Mouse (Mus musculus): ENCODE results near the gene G430095P16Rik.

Gene G430095P16Rik

DNA sequence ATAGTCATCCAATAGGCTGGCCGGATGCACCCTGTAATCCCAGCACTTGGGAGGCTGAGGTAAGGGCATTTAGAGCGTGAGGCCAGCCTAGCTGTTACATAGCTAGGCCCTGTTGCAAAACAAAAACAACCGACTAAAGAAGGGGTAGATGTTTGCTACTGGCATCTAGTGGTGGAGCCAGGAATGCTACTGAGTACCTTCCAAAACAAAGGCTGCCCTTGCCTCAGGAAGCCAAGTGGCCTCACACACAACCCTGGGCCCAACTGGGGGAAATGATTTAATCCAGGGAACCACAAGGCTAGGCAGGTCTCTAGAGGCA is 3.1 kb downstream of the G430095P16Rik start:
- TF ChIP-seq GATA4 (IDR thresholded peaks at IDR 0.05; ENCODE audit: insufficient replicate concordance, low read length) = no peak

DNA sequence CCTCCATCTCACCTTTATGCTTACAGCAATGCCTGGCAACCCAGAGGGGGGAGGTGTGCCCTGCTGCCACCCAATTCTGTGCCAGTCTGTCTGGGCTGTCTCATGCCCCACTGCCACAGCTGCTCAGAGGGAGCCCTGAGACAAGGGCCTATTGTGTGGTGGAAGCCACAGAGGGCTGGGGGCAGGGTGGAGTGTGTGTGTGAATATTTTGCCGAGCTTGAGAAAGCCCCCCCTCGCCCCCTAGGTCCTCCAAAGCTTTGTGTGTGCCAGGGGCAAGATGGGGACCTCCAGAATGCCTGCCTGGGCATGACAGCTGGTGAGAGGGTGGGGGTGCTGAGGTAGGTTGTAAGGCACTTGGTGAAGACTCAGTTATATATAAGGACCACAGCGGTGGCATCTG is 5.7 kb downstream of the G430095P16Rik start:
- no peak for TF ChIP-seq GATA4 (IDR thresholded peaks at IDR 0.05; ENCODE audit: insufficient replicate concordance, low read length)

DNA sequence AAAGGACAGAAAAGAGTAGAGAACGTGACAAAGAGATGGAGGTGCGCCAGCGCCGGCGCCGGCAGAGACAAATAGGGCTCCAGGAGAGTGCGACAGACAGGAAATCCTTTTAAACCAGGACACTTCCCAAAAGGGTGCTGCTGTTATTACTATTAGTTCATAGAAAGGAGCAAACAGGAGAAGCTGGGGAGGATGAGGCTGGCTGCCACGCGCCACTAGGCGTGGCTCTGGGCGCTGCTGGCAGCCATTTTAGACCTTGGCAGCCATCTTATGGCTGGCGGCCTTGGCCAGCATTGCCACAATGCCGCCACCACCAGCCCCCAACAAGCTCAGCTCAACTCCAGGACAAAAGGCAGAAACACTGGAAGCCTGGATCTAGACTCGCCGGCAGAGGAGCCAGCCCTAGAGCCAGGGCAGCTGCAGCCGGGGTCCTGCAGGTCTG is 7.1 kb downstream of the G430095P16Rik start:
- no peak for TF ChIP-seq GATA4 (IDR thresholded peaks at IDR 0.05; ENCODE audit: insufficient replicate concordance, low read length)

DNA sequence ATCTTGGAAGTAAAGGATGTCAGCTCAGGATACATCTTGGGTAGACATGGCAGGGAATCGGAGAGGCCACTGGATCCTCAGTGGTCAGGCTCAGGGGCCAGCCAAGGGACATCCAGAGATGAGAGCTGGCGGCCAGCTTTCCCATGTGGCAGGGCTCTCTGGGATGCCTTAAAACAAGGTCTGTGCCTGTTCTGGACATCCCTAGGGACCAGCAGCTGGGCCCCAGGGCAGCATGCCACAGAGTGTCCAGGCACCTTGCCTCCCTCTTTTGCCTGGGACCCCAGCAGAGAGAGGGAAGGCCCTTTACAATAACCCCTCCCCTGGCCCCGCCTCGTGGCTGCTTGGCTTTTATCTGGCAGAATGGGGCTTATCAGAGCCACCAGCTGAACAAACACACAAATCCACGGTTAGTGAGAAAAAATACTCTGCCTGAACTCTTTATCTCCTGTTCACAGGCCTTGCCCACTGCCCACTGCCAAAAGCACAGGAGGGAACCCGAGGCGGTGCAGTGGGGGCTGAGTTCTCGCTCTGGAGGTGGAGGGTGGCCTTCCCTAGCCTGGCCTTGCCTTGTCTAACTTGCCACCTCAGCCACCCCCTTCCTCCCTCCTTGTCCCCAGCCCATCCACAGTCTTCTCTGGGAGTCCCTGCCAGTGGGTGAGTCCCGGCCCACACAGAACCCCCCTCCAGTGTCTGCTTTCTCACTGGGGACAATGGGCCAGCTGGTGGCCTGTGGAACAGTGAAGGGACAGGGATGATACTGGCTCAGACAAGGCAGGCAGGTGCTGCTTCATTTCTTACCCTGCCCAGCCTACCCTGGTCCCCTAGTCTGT is 7.9 kb downstream of the G430095P16Rik start:
- peak; percentile 61; the same call in 1 of the 2 replicates for TF ChIP-seq GATA4 (IDR thresholded peaks at IDR 0.05; ENCODE audit: insufficient replicate concordance, low read length)

DNA sequence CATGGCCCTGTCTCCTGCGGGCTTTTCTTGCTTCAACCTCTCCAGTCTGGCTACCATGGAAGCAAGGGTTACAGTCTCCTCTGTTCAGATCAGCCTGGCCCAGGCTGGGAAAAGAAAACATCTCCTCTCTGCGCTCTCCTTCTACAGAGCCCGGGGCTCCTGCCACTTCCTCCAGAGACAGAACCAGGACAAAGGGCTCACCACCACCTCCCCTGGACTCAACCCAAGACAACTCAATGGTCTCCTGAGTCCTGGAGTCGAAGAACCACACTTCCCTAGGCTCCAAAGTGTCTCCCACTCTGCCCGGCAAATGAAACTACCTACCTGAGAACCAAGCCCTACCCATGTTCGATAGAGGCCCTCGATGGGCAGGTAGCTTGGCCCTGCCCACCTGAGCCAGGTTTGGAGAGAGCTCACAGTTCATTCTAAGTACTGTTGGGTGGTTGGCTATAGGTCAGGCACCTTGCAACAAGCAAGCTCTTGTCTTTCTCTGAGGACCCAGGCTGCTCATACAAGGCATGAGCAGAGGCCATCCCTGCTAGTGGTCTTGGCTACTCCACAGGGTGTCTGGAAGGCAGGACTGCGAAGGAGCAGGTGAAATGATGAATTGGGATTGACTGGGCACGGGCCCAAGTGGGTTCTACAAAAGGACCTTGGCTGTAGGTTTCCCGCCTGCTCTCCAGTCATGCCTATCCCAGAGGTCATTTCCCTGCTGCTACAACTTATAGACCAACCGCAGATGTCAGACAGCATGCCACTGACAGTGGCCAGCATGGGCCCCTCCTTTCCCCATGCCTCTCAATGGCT is 8.8 kb downstream of the G430095P16Rik start:
- no peak for TF ChIP-seq GATA4 (IDR thresholded peaks at IDR 0.05; ENCODE audit: insufficient replicate concordance, low read length)

DNA sequence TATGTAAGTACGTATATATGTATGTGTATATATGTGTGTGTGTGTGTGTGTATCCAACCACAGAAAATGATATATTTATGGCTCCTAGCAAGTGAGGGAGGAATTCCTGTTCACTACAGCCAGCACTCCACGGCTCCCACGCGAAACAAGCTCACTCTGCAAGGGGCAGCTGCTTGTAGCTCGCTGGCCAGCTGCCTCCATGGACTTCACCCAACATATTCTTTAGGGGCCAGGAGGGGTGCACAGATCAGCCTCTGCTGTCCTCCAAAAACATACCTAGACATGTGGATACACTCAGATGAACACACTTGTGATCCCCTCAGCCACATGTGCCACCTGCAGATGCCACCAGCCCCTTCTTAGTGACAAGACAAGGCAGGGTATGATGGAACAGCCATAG is 9.7 kb downstream of the G430095P16Rik start:
- TF ChIP-seq GATA4 (IDR thresholded peaks at IDR 0.05; ENCODE audit: insufficient replicate concordance, low read length) = no peak

DNA sequence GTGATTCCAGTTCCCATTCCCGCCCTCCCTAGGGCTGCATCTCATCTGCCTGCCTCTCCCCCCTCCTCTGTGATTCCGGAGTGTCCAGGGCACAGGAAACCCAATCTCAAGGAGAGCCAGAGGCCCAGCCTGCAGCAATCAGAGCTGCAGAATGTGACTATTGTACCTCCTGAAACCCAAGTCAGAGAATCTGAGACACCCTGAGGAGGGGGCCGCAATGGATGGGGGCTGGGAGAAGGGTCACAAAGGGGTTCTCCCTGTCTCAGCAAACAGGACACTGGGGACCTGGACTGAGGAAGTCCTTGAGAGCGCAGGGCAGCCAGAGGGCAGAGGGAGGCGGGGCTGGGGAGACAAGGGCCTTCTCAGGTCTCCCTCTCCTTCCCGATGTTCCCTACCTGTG is 10.2 kb downstream of the G430095P16Rik start:
- no peak for TF ChIP-seq GATA4 (IDR thresholded peaks at IDR 0.05; ENCODE audit: insufficient replicate concordance, low read length)

DNA sequence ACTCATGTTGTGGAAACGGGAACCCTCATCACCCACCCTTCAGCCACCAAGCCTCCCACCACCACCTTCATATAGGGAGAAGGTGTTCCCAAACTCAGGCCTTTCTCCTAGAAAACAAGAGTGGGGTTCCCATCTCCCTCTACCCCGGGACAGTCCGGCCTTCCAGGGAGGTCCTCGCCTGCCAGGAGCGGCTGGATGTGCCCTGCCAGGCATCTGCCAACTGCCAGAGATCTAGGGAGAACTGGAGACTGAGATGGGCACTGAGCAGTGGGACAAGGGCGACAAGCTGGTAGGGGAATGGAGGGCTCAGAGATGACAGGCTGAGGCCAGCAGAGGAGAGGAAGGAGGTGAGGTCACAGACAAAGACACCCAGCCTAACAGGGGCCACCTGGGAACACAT is 11.2 kb downstream of the G430095P16Rik start:
- no peak for TF ChIP-seq GATA4 (IDR thresholded peaks at IDR 0.05; ENCODE audit: insufficient replicate concordance, low read length)

DNA sequence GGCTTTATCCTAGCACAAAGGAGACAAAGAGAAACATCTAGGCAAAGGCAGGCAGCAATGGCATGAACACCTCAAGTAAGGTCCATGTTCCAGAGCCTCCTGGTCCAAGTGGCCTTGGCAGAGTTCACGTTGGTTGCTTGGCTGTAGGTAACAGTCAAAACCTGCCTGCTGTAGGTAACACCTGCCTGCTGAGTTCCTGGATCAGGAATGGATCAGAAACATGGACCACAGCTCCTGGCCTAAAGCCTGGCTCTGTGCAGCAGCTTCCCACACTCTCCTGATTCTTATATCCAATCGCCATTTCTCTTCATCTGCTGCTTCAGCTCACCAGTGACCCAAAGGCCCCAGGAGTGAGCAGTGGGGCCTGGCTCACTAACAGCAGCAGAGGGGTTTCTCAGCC is 11.9 kb downstream of the G430095P16Rik start:
- TF ChIP-seq GATA4 (IDR thresholded peaks at IDR 0.05; ENCODE audit: insufficient replicate concordance, low read length) = no peak

DNA sequence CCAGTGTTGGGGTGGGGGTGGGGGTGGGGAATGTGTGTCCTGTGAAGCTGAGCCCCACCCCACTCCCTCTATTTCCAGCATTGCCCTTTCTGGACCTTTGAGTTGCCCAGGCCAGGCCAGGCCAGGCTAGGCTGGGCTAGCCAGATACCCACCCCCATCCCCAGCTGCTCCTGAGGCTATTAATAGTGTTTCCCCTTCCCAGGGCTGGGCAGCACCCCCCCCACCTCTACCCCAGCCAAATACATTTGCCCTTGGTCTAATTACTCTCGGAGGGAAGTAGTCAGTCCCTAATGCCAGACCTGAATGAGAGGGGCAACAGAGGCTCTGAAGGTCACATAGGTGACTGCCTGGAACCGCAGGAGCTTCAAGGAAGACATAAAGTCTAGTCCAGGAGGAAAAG is 12.8 kb downstream of the G430095P16Rik start:
- no peak for TF ChIP-seq GATA4 (IDR thresholded peaks at IDR 0.05; ENCODE audit: insufficient replicate concordance, low read length)

DNA sequence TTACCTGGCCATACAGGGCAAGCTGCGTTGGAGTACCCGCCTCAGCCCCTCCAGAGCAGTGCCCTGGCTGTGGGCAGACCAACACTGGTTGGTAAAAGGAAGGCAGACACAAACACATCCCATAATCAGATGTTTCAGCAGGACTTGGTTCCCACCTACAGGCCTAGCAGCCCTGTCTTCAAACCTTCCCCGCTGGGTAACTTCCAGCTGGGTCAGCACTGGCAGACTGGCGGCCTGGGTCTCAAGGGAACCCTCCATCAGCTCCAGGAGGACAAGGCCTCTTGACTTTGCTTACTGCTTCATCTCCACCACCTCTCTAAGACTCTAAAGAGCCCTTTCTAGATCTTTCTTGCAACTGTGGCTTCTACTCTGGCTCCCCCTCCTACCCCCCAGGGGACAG is 13.7 kb downstream of the G430095P16Rik start:
- TF ChIP-seq GATA4 (IDR thresholded peaks at IDR 0.05; ENCODE audit: insufficient replicate concordance, low read length) = no peak

DNA sequence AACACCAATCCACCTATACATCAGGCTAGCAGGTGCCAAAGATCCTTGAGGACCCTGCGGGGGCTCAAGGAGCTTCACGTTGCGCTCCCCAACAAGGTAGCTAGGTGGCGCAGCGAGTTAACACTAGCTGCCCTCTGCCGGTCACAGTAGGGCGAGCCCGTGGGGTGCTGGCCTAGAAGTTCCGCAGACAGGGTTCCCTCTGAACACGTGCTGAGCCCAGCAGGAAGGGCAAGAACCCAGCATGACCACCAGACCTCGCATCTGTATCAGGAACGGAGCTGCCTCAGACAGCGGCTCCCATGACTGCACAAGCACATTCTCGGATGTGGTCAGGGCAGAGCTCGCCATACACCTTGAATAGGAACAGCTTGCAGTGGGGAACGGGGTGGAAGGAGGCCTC is 14.8 kb downstream of the G430095P16Rik start:
- no peak for TF ChIP-seq GATA4 (IDR thresholded peaks at IDR 0.05; ENCODE audit: insufficient replicate concordance, low read length)

DNA sequence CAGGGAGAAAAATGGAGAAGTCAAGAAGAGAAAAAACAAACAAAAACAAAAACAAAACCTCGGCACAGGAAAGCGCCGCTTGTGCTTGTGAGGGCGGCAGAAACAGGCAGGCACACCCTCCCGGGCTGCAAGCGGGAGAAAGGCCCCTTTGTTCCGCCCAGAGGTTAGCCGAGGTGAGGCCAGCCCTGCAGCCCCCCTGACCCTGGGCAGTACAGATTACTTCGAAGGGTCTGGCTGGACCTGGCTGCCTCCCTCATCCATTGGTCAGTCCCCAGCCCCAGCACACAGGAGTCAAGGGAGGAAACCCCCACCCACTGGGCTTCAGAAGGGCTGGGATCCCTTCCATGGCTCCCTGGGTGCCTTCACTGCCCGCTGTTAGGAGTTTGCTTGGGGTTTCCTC is 15.5 kb downstream of the G430095P16Rik start:
- no peak for TF ChIP-seq GATA4 (IDR thresholded peaks at IDR 0.05; ENCODE audit: insufficient replicate concordance, low read length)

DNA sequence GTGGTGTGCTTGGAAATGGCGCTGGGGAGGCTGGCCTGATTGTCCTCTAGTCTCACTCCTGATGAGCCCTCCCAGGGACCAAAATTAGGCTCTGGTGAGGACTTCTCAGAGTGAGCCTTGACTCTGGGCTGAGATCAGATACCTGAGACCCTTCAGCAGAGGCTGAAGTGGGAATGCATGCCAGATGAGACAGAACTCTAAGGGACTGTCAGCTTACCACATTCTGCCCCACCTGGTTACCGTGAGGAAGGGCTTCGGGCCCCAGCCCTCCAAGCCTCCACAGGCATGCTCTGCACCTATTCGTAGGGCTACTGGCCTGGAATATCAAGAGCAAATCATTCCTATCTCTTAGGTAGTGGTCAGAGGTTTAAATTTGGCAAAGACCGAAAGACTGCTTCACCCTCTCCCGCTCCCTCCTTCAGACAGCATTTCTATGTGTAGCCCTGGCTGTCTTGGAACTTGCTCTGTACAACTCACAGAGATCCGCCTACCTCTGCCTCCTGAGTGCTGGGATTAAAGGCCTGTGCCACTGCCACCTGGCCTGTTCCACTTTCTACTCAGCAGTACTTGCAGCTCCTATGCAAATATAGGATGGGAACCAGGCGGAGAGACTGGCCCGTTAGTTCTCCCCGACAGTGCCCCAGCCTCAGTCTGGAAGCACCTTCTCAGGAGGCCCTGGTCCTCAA is 16.1 kb downstream of the G430095P16Rik start:
- no peak for TF ChIP-seq GATA4 (IDR thresholded peaks at IDR 0.05; ENCODE audit: insufficient replicate concordance, low read length)

DNA sequence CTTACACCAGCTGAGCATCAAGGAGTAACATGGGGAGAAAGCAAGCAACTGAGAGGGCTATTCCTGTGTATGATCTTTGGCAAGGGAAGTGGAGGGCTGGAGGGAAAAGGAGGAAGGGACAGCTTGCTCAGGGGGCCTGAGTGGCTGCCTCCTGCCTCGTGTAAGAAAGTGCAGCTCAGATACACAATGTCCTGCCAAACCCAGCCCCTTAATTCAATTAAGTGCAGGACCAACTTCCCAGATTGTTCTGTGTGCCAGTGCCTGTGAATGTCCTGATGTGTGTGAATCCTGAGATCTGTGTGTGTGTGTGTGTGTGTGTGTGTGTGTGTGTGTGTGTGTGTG is 16.6 kb downstream of the G430095P16Rik start:
- no peak for TF ChIP-seq GATA4 (IDR thresholded peaks at IDR 0.05; ENCODE audit: insufficient replicate concordance, low read length)
